Mouse (Mus musculus): ENCODE data around the gene Adk. TPM values are rescaled to one million over a fixed set of nuclear protein-coding genes. Genes with fewer than 3 reads are reported as not detected.

The Adk gene
- total and polyA plus RNA-seq, 3 experiments, result 47.9 to 129 (median 59.0) TPM

DNA sequence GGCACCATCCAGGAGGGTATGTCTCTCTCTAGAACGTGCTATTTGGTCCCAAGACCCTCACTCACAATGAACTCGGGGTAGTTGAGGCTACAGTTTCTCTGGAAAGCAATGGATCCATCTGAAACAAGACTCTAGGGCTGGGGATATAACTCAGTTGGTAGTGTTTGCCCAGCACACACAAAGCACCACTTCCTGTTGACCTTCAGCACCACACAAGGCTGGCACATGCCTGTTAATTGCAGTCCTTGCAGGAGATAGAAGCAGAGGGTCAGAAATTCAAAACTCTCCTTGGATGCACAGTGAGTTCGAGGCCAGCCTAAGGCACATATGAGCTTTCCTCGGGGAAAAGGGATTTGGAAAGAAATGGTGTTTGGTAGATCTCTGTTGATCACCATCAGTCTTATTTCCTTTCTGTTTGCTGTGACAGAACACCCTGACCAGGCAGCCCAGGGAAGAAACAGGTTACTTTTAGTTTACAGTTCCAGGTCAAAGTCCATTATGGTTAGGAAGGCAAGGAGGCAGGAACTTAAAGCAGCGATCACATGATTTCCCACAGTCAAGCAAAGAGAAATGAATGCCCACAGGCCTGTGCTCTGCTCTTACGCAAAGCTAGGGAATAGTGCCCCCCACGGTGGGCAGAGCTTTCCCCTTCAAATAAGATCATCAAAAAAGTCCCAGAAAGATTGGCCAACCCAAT, 403.4 kb downstream of the Adk start:
- in situ Hi-C loops (cut with MboI; ENCODE audit: low pct_ligation_motif_present, low pct_unique_long_range_greater_than_20kb, low sequenced_read_pairs), result no loop called here
- no peak overlapping the region for H3K9ac ChIP-seq (ENCODE audit: insufficient read depth, low read depth)
- TF ChIP-seq MYC (IDR thresholded peaks at IDR 0.05; ENCODE audit: low read depth, low read length) (no peak), MEF2A (IDR thresholded peaks at IDR 0.05; ENCODE audit: borderline replicate concordance, low read depth, low read length) (no peak), POLR2AphosphoS2 (IDR thresholded peaks at IDR 0.05; ENCODE audit: low read depth, low read length) (no peak), CTCF (conservative IDR thresholded peaks at IDR 0.05 in 1 of 2, IDR thresholded peaks at IDR 0.05 in 1 of 2; ENCODE audit: low read depth in 2 of 2, low read length in 2 of 2) (no peak), PAX5 (IDR thresholded peaks at IDR 0.05; ENCODE audit: low read length) (no peak), JUND (conservative IDR thresholded peaks at IDR 0.05; ENCODE audit: low read depth, low read length) (no peak), GABPA (IDR thresholded peaks at IDR 0.05; ENCODE audit: insufficient replicate concordance, low read depth, low read length) (no peak), USF1 (IDR thresholded peaks at IDR 0.05; ENCODE audit: low read depth, low read length) (no peak), MAZ (IDR thresholded peaks at IDR 0.05; ENCODE audit: low read depth, low read length) (no peak), KAT2A (IDR thresholded peaks at IDR 0.05; ENCODE audit: insufficient replicate concordance, low read length) (no peak), BHLHE40 (IDR thresholded peaks at IDR 0.05; ENCODE audit: low read depth, low read length) (no peak), TBP (conservative IDR thresholded peaks at IDR 0.05; ENCODE audit: low read depth, low read length) (no peak), MAX (IDR thresholded peaks at IDR 0.05; ENCODE audit: low read length) (no peak), MAFK (IDR thresholded peaks at IDR 0.05; ENCODE audit: insufficient replicate concordance, low read length) (no peak), RAD21 (IDR thresholded peaks at IDR 0.05; ENCODE audit: low read depth, low read length) (no peak), NELFE (IDR thresholded peaks at IDR 0.05; ENCODE audit: low read depth, low read length) (no peak), ZC3H11A (IDR thresholded peaks at IDR 0.05; ENCODE audit: low read depth, low read length) (no peak)
- H3K27ac ChIP-seq (ENCODE audit: insufficient read depth, low read depth), result no peak overlapping the region
- no peak overlapping the region for H3K4me3 ChIP-seq (replicated peaks in 1 of 3; ENCODE audit: low read depth in 2 of 3, low read length in 2 of 3, poor library complexity in 1 of 3)
- no peaks in the 10 kb centered on the region for H3K27me3 ChIP-seq (replicated peaks)
- no peaks in the 10 kb centered on the region for H3K36me3 ChIP-seq (replicated peaks in 1 of 2; ENCODE audit: control insufficient read depth in 1 of 2, insufficient read depth in 1 of 2, low read length in 1 of 2)
- dilution Hi-C loops (cut with MboI; ENCODE audit: extremely low pct_ligation_motif_present, extremely low pct_unique_long_range_greater_than_20kb, low sequenced_read_pairs), result no loop called here
- no peaks in the 10 kb centered on the region for H3K79me2 ChIP-seq (replicated peaks; ENCODE audit: control insufficient read depth, extremely low read depth, insufficient read depth, poor library complexity, severe bottlenecking)
- H3K9me3 ChIP-seq (replicated peaks; ENCODE audit: low read length), result no peaks in the 10 kb centered on the region
- no peak for DNase-seq (ENCODE audit: extremely low read depth)
- H3K4me1 ChIP-seq (ENCODE audit: control insufficient read depth in 1 of 2, insufficient read depth in 2 of 2), result no peaks in the 10 kb centered on the region
- H3K4me2 ChIP-seq (ENCODE audit: insufficient read depth, low read depth, poor library complexity, severe bottlenecking), result no peak overlapping the region

DNA sequence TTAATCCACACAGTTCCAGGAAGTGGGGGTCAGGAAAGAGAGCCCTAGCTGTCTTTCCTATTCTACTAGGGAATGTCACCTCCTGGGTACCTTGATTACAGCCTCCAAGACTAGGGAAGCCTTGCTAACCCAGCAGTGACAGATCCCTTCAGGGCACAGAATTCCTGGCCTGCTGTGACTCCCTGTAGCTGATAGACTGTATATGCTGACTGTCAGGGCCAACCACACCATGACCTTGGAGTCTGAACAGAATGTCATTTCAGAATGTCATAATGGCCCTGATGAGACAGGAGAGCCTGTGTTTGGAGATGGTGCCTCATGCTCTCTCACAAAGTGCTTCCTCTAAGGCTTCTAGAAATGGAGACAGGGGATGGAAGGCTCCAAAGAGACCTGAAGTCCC, 404.2 kb downstream of the Adk start:
- no peak for DNase-seq (ENCODE audit: extremely low read depth)
- Histone ChIP-seq H3K4me2 (ENCODE audit: insufficient read depth, low read depth, poor library complexity, severe bottlenecking) (no peak overlapping the region), H3K4me1 (ENCODE audit: control insufficient read depth in 1 of 2, insufficient read depth in 2 of 2) (no peaks in the 10 kb centered on the region), H3K4me3 (replicated peaks in 1 of 3; ENCODE audit: low read depth in 2 of 3, low read length in 2 of 3, poor library complexity in 1 of 3) (no peak overlapping the region), H3K9me3 (replicated peaks; ENCODE audit: low read length) (no peaks in the 10 kb centered on the region), H3K9ac (ENCODE audit: insufficient read depth, low read depth) (no peak overlapping the region), H3K79me2 (replicated peaks; ENCODE audit: control insufficient read depth, extremely low read depth, insufficient read depth, poor library complexity, severe bottlenecking) (no peaks in the 10 kb centered on the region), H3K27me3 (replicated peaks) (no peaks in the 10 kb centered on the region), H3K36me3 (replicated peaks in 1 of 2; ENCODE audit: control insufficient read depth in 1 of 2, insufficient read depth in 1 of 2, low read length in 1 of 2) (no peaks in the 10 kb centered on the region), H3K27ac (ENCODE audit: insufficient read depth, low read depth) (no peak overlapping the region)
- in situ Hi-C loops (cut with MboI; ENCODE audit: low pct_ligation_motif_present, low pct_unique_long_range_greater_than_20kb, low sequenced_read_pairs), result no loop called here
- dilution Hi-C loops (cut with MboI; ENCODE audit: extremely low pct_ligation_motif_present, extremely low pct_unique_long_range_greater_than_20kb, low sequenced_read_pairs), result no loop called here
- TF ChIP-seq RAD21 (IDR thresholded peaks at IDR 0.05; ENCODE audit: low read depth, low read length), result no peak
- TF ChIP-seq POLR2A (IDR thresholded peaks at IDR 0.05; ENCODE audit: low read depth, low read length), result no peak
- no peak for TF ChIP-seq MAX (IDR thresholded peaks at IDR 0.05; ENCODE audit: low read length)
- TF ChIP-seq MAZ (IDR thresholded peaks at IDR 0.05; ENCODE audit: low read depth, low read length), result no peak
- TF ChIP-seq ZKSCAN1 (IDR thresholded peaks at IDR 0.05; ENCODE audit: borderline replicate concordance, low read depth, low read length), result no peak
- TF ChIP-seq NRF1 (IDR thresholded peaks at IDR 0.05; ENCODE audit: low read depth, low read length), result no peak
- no peak for TF ChIP-seq POLR2AphosphoS2 (IDR thresholded peaks at IDR 0.05; ENCODE audit: low read depth, low read length)
- TF ChIP-seq MXI1 (IDR thresholded peaks at IDR 0.05; ENCODE audit: low read depth, low read length), result no peak
- no peak for TF ChIP-seq TBP (conservative IDR thresholded peaks at IDR 0.05; ENCODE audit: low read depth, low read length)
- no peak for TF ChIP-seq MYC (IDR thresholded peaks at IDR 0.05; ENCODE audit: low read depth, low read length)
- no peak for TF ChIP-seq SIN3A (IDR thresholded peaks at IDR 0.05; ENCODE audit: low read length)
- no peak for TF ChIP-seq PAX5 (IDR thresholded peaks at IDR 0.05; ENCODE audit: low read length)
- no peak for TF ChIP-seq ELF1 (IDR thresholded peaks at IDR 0.05; ENCODE audit: low read depth, low read length)
- TF ChIP-seq IRF4 (IDR thresholded peaks at IDR 0.05; ENCODE audit: low read depth, low read length), result no peak
- TF ChIP-seq E2F4 (IDR thresholded peaks at IDR 0.05; ENCODE audit: insufficient replicate concordance, low read depth, low read length), result no peak

Measured in CH12.LX (cell line).